8 mouse cellular contexts compared by ENCODE assay signal in the genomic region with DNA sequence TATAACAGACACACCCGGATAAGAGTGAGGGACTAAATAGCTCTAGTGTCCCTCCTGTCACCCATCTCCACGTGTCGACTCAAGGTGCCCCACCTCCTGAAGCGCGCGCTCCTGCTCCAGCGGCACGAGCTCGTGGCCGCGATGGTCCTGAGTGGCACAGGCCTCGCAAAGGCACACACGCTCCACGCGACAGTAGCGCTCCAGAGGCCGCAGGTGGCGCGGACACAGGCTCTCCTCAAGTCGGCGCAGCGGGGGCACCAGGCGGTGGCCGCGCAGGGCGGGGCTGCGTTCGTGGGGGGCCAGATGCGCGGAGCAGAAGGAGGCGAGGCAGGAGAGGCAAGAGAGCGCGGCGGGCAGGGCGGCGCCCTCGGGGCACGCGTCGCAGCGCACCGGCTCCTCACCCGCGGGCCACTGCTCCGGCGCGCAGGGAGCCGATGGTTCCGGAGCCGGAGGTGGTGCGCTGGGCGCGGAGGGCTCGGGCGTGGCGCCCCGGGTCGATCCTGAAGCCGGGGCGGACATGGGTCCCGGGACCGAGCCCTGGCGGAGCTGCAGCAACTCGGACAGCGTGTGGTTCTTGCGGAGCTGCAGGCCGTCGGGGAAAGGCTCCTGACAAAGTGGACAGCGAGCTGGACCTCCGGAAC. TPM values are rescaled to one million over a fixed set of nuclear protein-coding genes. Genes with fewer than 3 reads are reported as not detected.
DNase-seq lines count a peak whose midpoint lies in the region; ATAC-seq and TF ChIP-seq lines count a peak whose summit lies in the region.

No protein-coding gene starts in this region.

- TF ChIP-seq POLR2A in spleen, adult 2 months (IDR thresholded peaks at IDR 0.05; ENCODE audit: low read depth, low read length), result no peak

- H3K9ac ChIP-seq in forebrain, embryonic 14.5 days (ENCODE audit: low read length), result peak overlapping the region; percentile 29
- H3K9ac ChIP-seq in lung, postnatal 0 days (replicated peaks; ENCODE audit: low read depth), result peak overlapping the region; percentile 50
- peak overlapping the region; percentile 40; the same call in 1 of the 2 replicates for H3K9ac ChIP-seq in stomach, embryonic 15.5 days

- no peaks in the 10 kb centered on the region for H3K36me3 ChIP-seq in spleen, adult 2 months (ENCODE audit: control insufficient read depth, insufficient read depth, low read length)
- H3K36me3 ChIP-seq in forebrain, embryonic 14.5 days (ENCODE audit: control insufficient read depth, insufficient read depth, low read length), result no peaks in the 10 kb centered on the region
- H3K36me3 ChIP-seq in lung, postnatal 0 days (ENCODE audit: insufficient read depth, low read length), result 0 out of 2 replicates have a peak, but pooled peaks cover 6% of the 10 kb centered on the region
- H3K36me3 ChIP-seq in stomach, embryonic 15.5 days, result no peaks in the 10 kb centered on the region; the same call in 1 of the 2 replicates

- no peak for DNase-seq in spleen, adult 2 months (ENCODE audit: low read depth in 1 of 2, low spot score in 2 of 2)
- DNase-seq in spleen, postnatal 14 days (ENCODE audit: low spot score in 2 of 2), result no peak
- no peak for DNase-seq in forebrain, embryonic 14.5 days (ENCODE audit: low spot score)
- DNase-seq in kidney, adult 11 months, result peak; percentile 54
- peak; percentile 42 for DNase-seq in lung, postnatal 0 days (ENCODE audit: low spot score)
- no peak for DNase-seq in frontal cortex, postnatal 10 days (ENCODE audit: low spot score in 2 of 2)
- no peak for DNase-seq in ovary, adult 18-20 months (ENCODE audit: low spot score)

- H3K27me3 ChIP-seq in spleen, adult 2 months (ENCODE audit: control insufficient read depth, insufficient read depth, low read length), result peaks cover 9% of the 10 kb centered on the region
- H3K27me3 ChIP-seq in forebrain, embryonic 14.5 days (replicated peaks; ENCODE audit: control insufficient read depth, insufficient read depth, low read length), result peaks cover 60% of the 10 kb centered on the region
- H3K27me3 ChIP-seq in lung, postnatal 0 days (replicated peaks; ENCODE audit: insufficient read depth, low read length), result 0 out of 2 replicates have a peak, but pooled peaks cover 10% of the 10 kb centered on the region
- H3K27me3 ChIP-seq in stomach, embryonic 15.5 days (replicated peaks), result peaks cover 28% of the 10 kb centered on the region

- ATAC-seq in forebrain, embryonic 14.5 days, result no peak
- ATAC-seq in lung, postnatal 0 days, result peak; percentile 23
- 0 out of 2 replicates have a peak, but pooled peaks have one; percentile 11 for ATAC-seq in stomach, embryonic 15.5 days (ENCODE audit: insufficient read depth, low FRiP score, low read depth)

- H3K4me3 ChIP-seq in spleen, adult 2 months (ENCODE audit: extremely low read depth, insufficient read depth, insufficient read length), result peak overlapping the region; percentile 55
- peak overlapping the region; percentile 25 for H3K4me3 ChIP-seq in forebrain, embryonic 14.5 days (ENCODE audit: low read depth, low read length)
- peak overlapping the region; percentile 57 for H3K4me3 ChIP-seq in lung, postnatal 0 days (ENCODE audit: low read depth, low read length)
- H3K4me3 ChIP-seq in stomach, embryonic 15.5 days (replicated peaks), result peak overlapping the region; percentile 57

- no peaks in the 10 kb centered on the region for H3K9me3 ChIP-seq in forebrain, embryonic 14.5 days (replicated peaks; ENCODE audit: control insufficient read depth, low read length)
- H3K9me3 ChIP-seq in lung, postnatal 0 days (ENCODE audit: low read length), result no peaks in the 10 kb centered on the region
- no peaks in the 10 kb centered on the region for H3K9me3 ChIP-seq in stomach, embryonic 15.5 days

- peaks cover 10% of the 10 kb centered on the region for H3K4me1 ChIP-seq in spleen, adult 2 months (ENCODE audit: control insufficient read depth, insufficient read depth, insufficient read length)
- peaks cover 3% of the 10 kb centered on the region for H3K4me1 ChIP-seq in forebrain, embryonic 14.5 days (ENCODE audit: control insufficient read depth, insufficient read depth, low read length)
- peaks cover 12% of the 10 kb centered on the region; the same call in 1 of the 2 replicates for H3K4me1 ChIP-seq in lung, postnatal 0 days (ENCODE audit: insufficient read depth, low read depth, low read length)
- peaks cover 52% of the 10 kb centered on the region for H3K4me1 ChIP-seq in stomach, embryonic 15.5 days

- WGBS in spleen, adult 2 months, result 1% methylated on average over 61 of the region's 70 CpGs
- 2% methylated on average over 54 of the region's 70 CpGs for WGBS in forebrain, embryonic 14.5 days
- 2% methylated on average over 63 of the region's 70 CpGs for WGBS in lung, postnatal 0 days
- WGBS in stomach, embryonic 15.5 days, result 1% methylated on average over 64 of the region's 70 CpGs

- H3K4me2 ChIP-seq in forebrain, embryonic 14.5 days (ENCODE audit: low read length), result peak overlapping the region; percentile 40
- peak overlapping the region; percentile 65 for H3K4me2 ChIP-seq in lung, postnatal 0 days (replicated peaks; ENCODE audit: low read depth, low read length)
- peak overlapping the region; percentile 91 for H3K4me2 ChIP-seq in stomach, embryonic 15.5 days

- peak overlapping the region; percentile 71 for H3K27ac ChIP-seq in spleen, adult 2 months (ENCODE audit: insufficient read depth, low read length)
- H3K27ac ChIP-seq in forebrain, embryonic 14.5 days (ENCODE audit: low read depth, low read length), result no peak overlapping the region
- peak overlapping the region; percentile 58 for H3K27ac ChIP-seq in lung, postnatal 0 days (ENCODE audit: low read length)
- H3K27ac ChIP-seq in stomach, embryonic 15.5 days, result peak overlapping the region; percentile 8

- TF ChIP-seq EP300 in lung, postnatal 0 days (IDR thresholded peaks at IDR 0.05), result no peak

- TF ChIP-seq CTCF in spleen, adult 2 months (IDR thresholded peaks at IDR 0.05; ENCODE audit: extremely low read depth, insufficient read depth, insufficient read length, insufficient replicate concordance), result no peak
- peak; percentile 43 for TF ChIP-seq CTCF in lung, postnatal 0 days (IDR thresholded peaks at IDR 0.05)

RNA-seq across cellular contexts. Expression of a gene that starts 17.4 kb away (rescaled TPM):
- polyA plus RNA-seq in spleen, adult 2 months (2012; rRNA removed), result 19.4 and 26.1 TPM in 2 replicates
- polyA plus RNA-seq in forebrain, embryonic 14.5 days (2014; fragmentation: Nextera tagmentation; extraction: Ambion mirVana), result 4.0 and 6.0 TPM in 2 replicates
- polyA plus RNA-seq in lung, postnatal 0 days (2015; fragmentation: Nextera tagmentation; extraction: Ambion mirVana), result 26.3 and 28.8 TPM in 2 replicates
- 27.6 and 30.9 TPM in 2 replicates for polyA plus RNA-seq in stomach, embryonic 15.5 days (2015; fragmentation: Nextera tagmentation; extraction: Ambion mirVana)

RNA-seq across cellular contexts. Expression of a gene that starts 21.4 kb away (rescaled TPM):
- polyA plus RNA-seq in spleen, adult 2 months (2012; rRNA removed), result 23.7 and 26.0 TPM in 2 replicates
- 0.97 and 1.1 TPM in 2 replicates for polyA plus RNA-seq in forebrain, embryonic 14.5 days (2014; fragmentation: Nextera tagmentation; extraction: Ambion mirVana)
- 3.9 TPM in 2 replicates for polyA plus RNA-seq in lung, postnatal 0 days (2015; fragmentation: Nextera tagmentation; extraction: Ambion mirVana)
- 5.7 and 6.5 TPM in 2 replicates for polyA plus RNA-seq in stomach, embryonic 15.5 days (2015; fragmentation: Nextera tagmentation; extraction: Ambion mirVana)

RNA-seq across cellular contexts. Expression of a gene that starts 22.8 kb away (rescaled TPM):
- polyA plus RNA-seq in spleen, adult 2 months (2012; rRNA removed), result 135 and 162 TPM in 2 replicates
- polyA plus RNA-seq in forebrain, embryonic 14.5 days (2014; fragmentation: Nextera tagmentation; extraction: Ambion mirVana), result 145 and 166 TPM in 2 replicates
- 84.8 and 108 TPM in 2 replicates for polyA plus RNA-seq in lung, postnatal 0 days (2015; fragmentation: Nextera tagmentation; extraction: Ambion mirVana)
- polyA plus RNA-seq in stomach, embryonic 15.5 days (2015; fragmentation: Nextera tagmentation; extraction: Ambion mirVana), result 70.4 and 77.6 TPM in 2 replicates

RNA-seq across cellular contexts. Expression of a gene that starts 29.1 kb away (rescaled TPM):
- 37.3 and 40.3 TPM in 2 replicates for polyA plus RNA-seq in spleen, adult 2 months (2012; rRNA removed)
- 79.6 and 83.4 TPM in 2 replicates for polyA plus RNA-seq in forebrain, embryonic 14.5 days (2014; fragmentation: Nextera tagmentation; extraction: Ambion mirVana)
- 44.1 and 45.9 TPM in 2 replicates for polyA plus RNA-seq in lung, postnatal 0 days (2015; fragmentation: Nextera tagmentation; extraction: Ambion mirVana)
- polyA plus RNA-seq in stomach, embryonic 15.5 days (2015; fragmentation: Nextera tagmentation; extraction: Ambion mirVana), result 94.8 and 102 TPM in 2 replicates

RNA-seq across cellular contexts. Expression of a gene that starts 31.8 kb away (rescaled TPM):
- polyA plus RNA-seq in spleen, adult 2 months (2012; rRNA removed), result 49.4 and 65.0 TPM in 2 replicates
- 0.19 and 0.62 TPM in 2 replicates for polyA plus RNA-seq in forebrain, embryonic 14.5 days (2014; fragmentation: Nextera tagmentation; extraction: Ambion mirVana)
- polyA plus RNA-seq in lung, postnatal 0 days (2015; fragmentation: Nextera tagmentation; extraction: Ambion mirVana), result 14.9 and 25.3 TPM in 2 replicates
- polyA plus RNA-seq in stomach, embryonic 15.5 days (2015; fragmentation: Nextera tagmentation; extraction: Ambion mirVana), result 6.5 and 8.0 TPM in 2 replicates

Comparison
In these comparisons a context has a peak if more than half of its experiments do, and no peak if none do; other contexts are left out.
1. DNase-seq: peak in kidney, adult 11 months (single experiment) and lung, postnatal 0 days (single experiment); none in spleen, adult 2 months (0 of 2), spleen, postnatal 14 days (0 of 2), forebrain, embryonic 14.5 days (single experiment), frontal cortex, postnatal 10 days (0 of 2) and ovary, adult 18-20 months (single experiment).
2. H3K4me2 ChIP-seq: peak in every context shown above with its lines; median percentile 91 in stomach, embryonic 15.5 days; 65 in lung, postnatal 0 days; 40 in forebrain, embryonic 14.5 days.
3. Peak in every context shown above with its lines, with median percentiles within 50 percentile points of each other: H3K4me3 ChIP-seq and H3K9ac ChIP-seq.